Mouse (Mus musculus): ENCODE measurements around the gene Ace3. TPM values are rescaled to one million over a fixed set of nuclear protein-coding genes. Genes with fewer than 3 reads are reported as not detected.

Gene Ace3
- polyA plus RNA-seq (2014; fragmentation: Illumina TruSeq; extraction: RNeasy Lipid Tissue Mini Kit (QIAGEN cat#74804); ENCODE audit: low read depth, low replicate concordance) = not detected

GRCm38 (mm10) chr11:105994375-105994774 is at the start of gene Ace3:
Gene Ace3 (plus strand): TSS chr11:105994675.

GRCm38 (mm10) chr11:105952911-105953386 is 41.5 kb upstream of the Ace3 start, which contains the start of gene Cyb561:
Gene Cyb561 (minus strand): TSS chr11:105953336.

GRCm38 (mm10) chr11:105967741-105968574 is 26.5 kb upstream of the Ace3 start, which contains the start of gene Ace:
Gene Ace (plus strand): TSS chr11:105967945.

GRCm38 (mm10) chr11:106007821-106008220 is 13.3 kb downstream of the Ace3 start, which contains the start of gene Kcnh6:
Gene Kcnh6 (plus strand): TSS chr11:106008124.

GRCm38 (mm10) chr11:106036548-106037417 is 42.3 kb downstream of the Ace3 start, which contains the start of gene Dcaf7:
Gene Dcaf7 (plus strand): TSS chr11:106036872.

Other genes starting within 250 kb of the Ace3 start
- 1.9 TPM for gene Cyb561, start 41.3 kb upstream of the Ace3 start, polyA plus RNA-seq (2014; fragmentation: Illumina TruSeq; extraction: RNeasy Lipid Tissue Mini Kit (QIAGEN cat#74804); ENCODE audit: low read depth, low replicate concordance)
- gene Ace, start 26.7 kb upstream of the Ace3 start, polyA plus RNA-seq (2014; fragmentation: Illumina TruSeq; extraction: RNeasy Lipid Tissue Mini Kit (QIAGEN cat#74804); ENCODE audit: low read depth, low replicate concordance) = 0.45 TPM
- gene Kcnh6, start 13.4 kb downstream of the Ace3 start, polyA plus RNA-seq (2014; fragmentation: Illumina TruSeq; extraction: RNeasy Lipid Tissue Mini Kit (QIAGEN cat#74804); ENCODE audit: low read depth, low replicate concordance) = not detected
- gene Dcaf7, start 42.2 kb downstream of the Ace3 start, polyA plus RNA-seq (2014; fragmentation: Illumina TruSeq; extraction: RNeasy Lipid Tissue Mini Kit (QIAGEN cat#74804); ENCODE audit: low read depth, low replicate concordance) = 13.7 TPM
- gene Taco1, start 71.4 kb downstream of the Ace3 start, polyA plus RNA-seq (2014; fragmentation: Illumina TruSeq; extraction: RNeasy Lipid Tissue Mini Kit (QIAGEN cat#74804); ENCODE audit: low read depth, low replicate concordance) = 12.6 TPM
- gene Map3k3, start 89.9 kb downstream of the Ace3 start, polyA plus RNA-seq (2014; fragmentation: Illumina TruSeq; extraction: RNeasy Lipid Tissue Mini Kit (QIAGEN cat#74804); ENCODE audit: low read depth, low replicate concordance) = 3.6 TPM
- not detected for gene Gm10840, start 166.2 kb downstream of the Ace3 start, polyA plus RNA-seq (2014; fragmentation: Illumina TruSeq; extraction: RNeasy Lipid Tissue Mini Kit (QIAGEN cat#74804); ENCODE audit: low read depth, low replicate concordance)
- 6.1 TPM for gene Limd2, start 166.2 kb downstream of the Ace3 start, polyA plus RNA-seq (2014; fragmentation: Illumina TruSeq; extraction: RNeasy Lipid Tissue Mini Kit (QIAGEN cat#74804); ENCODE audit: low read depth, low replicate concordance)
- 1.8 TPM for gene Strada, start 207.5 kb downstream of the Ace3 start, polyA plus RNA-seq (2014; fragmentation: Illumina TruSeq; extraction: RNeasy Lipid Tissue Mini Kit (QIAGEN cat#74804); ENCODE audit: low read depth, low replicate concordance)
- 98.6 TPM for gene Ccdc47, start 221.7 kb downstream of the Ace3 start, polyA plus RNA-seq (2014; fragmentation: Illumina TruSeq; extraction: RNeasy Lipid Tissue Mini Kit (QIAGEN cat#74804); ENCODE audit: low read depth, low replicate concordance)
- 20.6 TPM for gene Ddx42, start 222.3 kb downstream of the Ace3 start, polyA plus RNA-seq (2014; fragmentation: Illumina TruSeq; extraction: RNeasy Lipid Tissue Mini Kit (QIAGEN cat#74804); ENCODE audit: low read depth, low replicate concordance)